Mouse (Mus musculus): ENCODE data around the gene Sco1. TPM values are rescaled to one million over a fixed set of nuclear protein-coding genes. Genes with fewer than 3 reads are reported as not detected.

The Sco1 gene
- polyA plus RNA-seq, 1 experiment from 2014 or later: 14.2 TPM

DNA sequence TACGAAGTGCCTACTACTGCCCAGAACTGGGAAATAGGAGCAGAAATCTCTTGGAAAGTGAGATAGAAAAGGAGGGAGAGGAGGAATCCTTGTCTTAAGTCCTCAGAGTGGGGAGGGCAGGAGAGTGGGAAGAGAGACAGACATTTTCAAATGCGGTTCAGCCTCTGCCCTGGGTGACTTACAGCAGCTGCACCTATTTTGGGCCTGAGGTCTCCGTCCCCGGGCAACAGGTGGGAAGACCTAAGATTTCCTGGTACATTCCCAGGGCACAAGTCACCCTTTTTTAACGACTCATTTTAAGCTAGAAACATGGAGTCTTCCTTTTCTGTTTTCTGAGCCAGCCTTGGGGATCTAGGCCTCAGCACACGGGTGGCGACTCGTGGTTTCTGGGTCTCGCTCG lies 54.5 kb downstream of the Sco1 start:
- no peaks in the 10 kb centered on the region for H3K36me3 ChIP-seq (ENCODE audit: inconsistent target)
- no peak overlapping the region for H3K4me3 ChIP-seq (ENCODE audit: inconsistent target)
- no peaks in the 10 kb centered on the region for H3K79me2 ChIP-seq (ENCODE audit: inconsistent target)
- H3K27ac ChIP-seq: no peak overlapping the region
- 88% methylated on average over 10 of the region's 10 CpGs for WGBS (ENCODE audit: missing documents)

- H3K4me3 ChIP-seq (ENCODE audit: inconsistent target): no peak overlapping the region
- 34% methylated on average over 5 of the region's 5 CpGs for WGBS (ENCODE audit: missing documents)
- no peak overlapping the region for H3K27ac ChIP-seq
- no peaks in the 10 kb centered on the region for H3K79me2 ChIP-seq (ENCODE audit: inconsistent target)
- H3K36me3 ChIP-seq (ENCODE audit: inconsistent target): no peaks in the 10 kb centered on the region
Observed at GRCm38 (mm10) chr11:67110168-67110948, 57.9 kb downstream of the Sco1 start.

DNA sequence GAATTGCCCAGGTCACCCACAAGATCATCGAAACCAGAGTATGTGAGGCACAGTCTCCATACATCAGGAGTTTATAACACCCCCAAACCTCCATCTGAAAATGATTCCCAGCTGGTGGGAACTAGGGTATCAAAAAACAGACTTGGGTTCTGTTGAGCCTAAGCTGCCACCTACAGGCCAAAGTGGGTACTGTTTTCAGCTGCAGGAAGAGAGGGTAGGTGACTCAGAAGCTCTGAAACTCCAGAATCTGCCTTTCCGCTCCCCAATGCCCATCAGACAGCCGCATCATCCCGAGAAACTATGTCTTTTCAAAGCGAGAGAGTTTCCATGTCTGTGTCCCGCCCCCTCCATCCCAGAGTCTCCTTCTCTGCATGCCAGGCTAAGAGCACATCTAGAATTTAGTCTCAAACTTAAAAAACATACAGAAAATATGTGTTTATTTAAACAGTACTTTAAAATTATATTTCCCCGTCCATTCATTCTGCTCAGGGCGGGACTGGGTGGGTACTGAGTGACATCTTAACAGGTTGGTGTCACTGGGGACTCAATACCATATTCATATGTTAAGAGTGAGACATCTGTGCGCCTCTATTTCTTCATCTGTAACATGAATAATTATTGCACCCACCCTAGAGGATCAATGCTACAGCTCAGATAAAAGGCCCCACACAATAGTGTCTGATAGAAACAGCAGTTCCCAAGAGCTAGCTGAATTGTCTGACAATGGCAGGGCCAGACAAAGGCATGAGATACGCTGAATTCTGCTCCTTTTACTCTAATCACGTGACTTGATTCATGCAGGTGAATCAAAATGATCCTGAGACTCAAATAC lies 59.8 kb downstream of the Sco1 start:
- no peak overlapping the region for H3K27ac ChIP-seq
- no peaks in the 10 kb centered on the region for H3K36me3 ChIP-seq (ENCODE audit: inconsistent target)
- WGBS (ENCODE audit: missing documents): 28% methylated on average over 11 of the region's 11 CpGs
- no peaks in the 10 kb centered on the region for H3K79me2 ChIP-seq (ENCODE audit: inconsistent target)
- no peak overlapping the region for H3K4me3 ChIP-seq (ENCODE audit: inconsistent target)

- no peak overlapping the region for H3K27ac ChIP-seq
- 41% methylated on average over 11 of the region's 11 CpGs for WGBS (ENCODE audit: missing documents)
- no peaks in the 10 kb centered on the region for H3K36me3 ChIP-seq (ENCODE audit: inconsistent target)
- H3K4me3 ChIP-seq (ENCODE audit: inconsistent target): no peak overlapping the region
- H3K79me2 ChIP-seq (ENCODE audit: inconsistent target): no peaks in the 10 kb centered on the region
Observed at GRCm38 (mm10) chr11:67112851-67113202, 60.4 kb downstream of the Sco1 start.

GRCm38 (mm10) chr11:67113381-67113780 lies 60.9 kb downstream of the Sco1 start:
- H3K4me3 ChIP-seq (ENCODE audit: inconsistent target): no peak overlapping the region
- 75% methylated on average over 4 of the region's 6 CpGs for WGBS (ENCODE audit: missing documents)
- no peaks in the 10 kb centered on the region for H3K79me2 ChIP-seq (ENCODE audit: inconsistent target)
- H3K27ac ChIP-seq: no peak overlapping the region
- H3K36me3 ChIP-seq (ENCODE audit: inconsistent target): no peaks in the 10 kb centered on the region

- no peak overlapping the region for H3K27ac ChIP-seq
- H3K79me2 ChIP-seq (ENCODE audit: inconsistent target): no peaks in the 10 kb centered on the region
- no peak overlapping the region for H3K4me3 ChIP-seq (ENCODE audit: inconsistent target)
- no peaks in the 10 kb centered on the region for H3K36me3 ChIP-seq (ENCODE audit: inconsistent target)
- 92% methylated on average over 5 of the region's 5 CpGs for WGBS (ENCODE audit: missing documents)
Observed at GRCm38 (mm10) chr11:67114261-67114660, 61.8 kb downstream of the Sco1 start.

DNA sequence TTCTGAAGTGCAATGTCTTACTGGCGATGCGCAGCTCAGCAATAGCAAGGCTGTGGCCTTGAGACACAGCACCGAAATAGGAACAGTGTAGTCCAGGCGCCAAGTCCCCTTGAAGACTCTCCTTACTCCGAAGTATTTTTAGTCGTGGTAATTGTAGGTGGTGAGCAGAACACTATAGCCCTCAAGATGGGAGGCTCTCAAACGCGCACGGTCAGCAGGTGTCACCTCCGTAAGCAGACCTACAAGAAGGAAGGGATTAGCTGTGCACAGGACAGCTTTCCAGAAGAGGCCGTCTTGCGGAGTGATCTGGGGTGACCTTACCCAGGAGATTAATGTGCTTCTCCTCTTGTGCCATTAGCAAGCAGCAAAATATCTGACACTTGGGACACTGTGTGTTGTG lies 62.4 kb downstream of the Sco1 start:
- H3K27ac ChIP-seq: no peak overlapping the region
- H3K79me2 ChIP-seq (ENCODE audit: inconsistent target): no peaks in the 10 kb centered on the region
- H3K4me3 ChIP-seq (ENCODE audit: inconsistent target): no peak overlapping the region
- H3K36me3 ChIP-seq (ENCODE audit: inconsistent target): no peaks in the 10 kb centered on the region
- WGBS (ENCODE audit: missing documents): 91% methylated on average over 12 of the region's 12 CpGs

Other genes starting within 250 kb of the Sco1 start
- gene Pirt, start 140.7 kb upstream of the Sco1 start, polyA plus RNA-seq (2018): not detected in 3 replicates
- gene Tmem238l, start 96.0 kb upstream of the Sco1 start, polyA plus RNA-seq (2018): not detected in 3 replicates
- 5.1 to 13.2 TPM (median 8.5 TPM) in 3 replicates for gene Tmem220, start 27.5 kb upstream of the Sco1 start, polyA plus RNA-seq (2018)
- 15.4 to 24.5 TPM (median 17.3 TPM) in 3 replicates for gene Adprm, start 76 bp upstream of the Sco1 start, polyA plus RNA-seq (2018)
- 0.03 TPM in 1 of 3 replicates, not detected in the others for gene Myh3, start 25.6 kb downstream of the Sco1 start, polyA plus RNA-seq (2018)
- not detected in 3 replicates for gene Myh2, start 118.4 kb downstream of the Sco1 start, polyA plus RNA-seq (2018)
- not detected in 3 replicates for gene Myh1, start 147.4 kb downstream of the Sco1 start, polyA plus RNA-seq (2018)
- gene Myh4, start 185.4 kb downstream of the Sco1 start, polyA plus RNA-seq (2018): not detected in 3 replicates
- not detected in 3 replicates for gene Myh8, start 224.5 kb downstream of the Sco1 start, polyA plus RNA-seq (2018)

All from macrophage (primary cell).